Mouse (Mus musculus) brown adipose tissue, adult 24 weeks (tissue): Measurements from ENCODE around the gene Tepsin. TPM values are rescaled to one million over a fixed set of nuclear protein-coding genes. Genes with fewer than 3 reads are reported as not detected.

Experiments used
- H3K27ac ChIP-seq: fragments of 200-500 bp; replicated peaks from 2 replicates; pipeline ENCODE4 v1.5.1; 2012; ENCODE audit warnings: low read depth, mild to moderate bottlenecking, low read length
- H3K4me1 ChIP-seq: fragments of 200-500 bp; 2 replicates; pipeline ENCODE4 v1.6.1; 2012; ENCODE audit warnings: low read length, mixed read lengths; ENCODE audit not compliant: control insufficient read depth, insufficient read depth, insufficient read length
- H3K4me3 ChIP-seq: fragments of 200-500 bp; 2 replicates; pipeline ENCODE4 v1.5.1; 2012; ENCODE audit warnings: low read depth, mild to moderate bottlenecking, low read length, moderate library complexity; ENCODE audit not compliant: insufficient read depth
- polyA plus RNA-seq: library from polyadenylated mRNA; stranded (reverse); fragments of >200 nt; gene quantifications from 2 replicates; pipeline ENCODE4 v1.2.4, GENCODE M21; 2012; ENCODE audit not compliant: missing spikeins, insufficient read depth, insufficient read length

Tepsin gene
- polyA plus RNA-seq = 3.7 and 4.8 TPM in 2 replicates

GRCm38 (mm10) chr11:120098588-120099511 is at the start of gene Tepsin, which contains the start of gene Ndufaf8:
Gene Tepsin (minus strand): TSS chr11:120098731.
Gene Ndufaf8 (plus strand): TSS chr11:120098928.
- peak within 1 kb of the TSS; percentile 78 for H3K4me3 ChIP-seq
- peak within 1 kb of the TSS; percentile 73 for H3K27ac ChIP-seq
- H3K4me1 ChIP-seq = peaks cover 3% of the 10 kb centered on the region; the same call in 1 of the 2 replicates

- Histone ChIP-seq H3K4me3 (no peak overlapping the region), H3K27ac (peak overlapping the region; percentile 81), H3K4me1 (peaks cover 30% of the 10 kb centered on the region)
Measured at GRCm38 (mm10) chr11:120143708-120144497, 45.4 kb upstream of the Tepsin start.

GRCm38 (mm10) chr11:120142601-120143051 is 44.1 kb upstream of the Tepsin start:
- H3K27ac ChIP-seq = peak overlapping the region; percentile 83

GRCm38 (mm10) chr11:120140255-120140654 is 41.7 kb upstream of the Tepsin start:
- no peak overlapping the region for H3K27ac ChIP-seq
- H3K4me3 ChIP-seq = no peak overlapping the region
- peaks cover 49% of the 10 kb centered on the region for H3K4me1 ChIP-seq

More at GRCm38 (mm10) chr11:120142601-120143051, 44.1 kb upstream of the Tepsin start:
- no peak overlapping the region for H3K4me3 ChIP-seq
- peaks cover 39% of the 10 kb centered on the region for H3K4me1 ChIP-seq

GRCm38 (mm10) chr11:120139309-120139731 is 40.8 kb upstream of the Tepsin start:
- H3K27ac ChIP-seq = no peak overlapping the region
- no peak overlapping the region for H3K4me3 ChIP-seq
- peaks cover 45% of the 10 kb centered on the region for H3K4me1 ChIP-seq

GRCm38 (mm10) chr11:120137625-120138004 is 39.1 kb upstream of the Tepsin start:
- no peak overlapping the region for H3K27ac ChIP-seq
- peaks cover 31% of the 10 kb centered on the region for H3K4me1 ChIP-seq
- no peak overlapping the region for H3K4me3 ChIP-seq

GRCm38 (mm10) chr11:120136796-120137624 is 38.5 kb upstream of the Tepsin start:
- Histone ChIP-seq H3K4me1 (peaks cover 27% of the 10 kb centered on the region), H3K4me3 (no peak overlapping the region), H3K27ac (no peak overlapping the region)

GRCm38 (mm10) chr11:120136195-120136594 is 37.7 kb upstream of the Tepsin start:
- Histone ChIP-seq H3K4me1 (peaks cover 25% of the 10 kb centered on the region), H3K27ac (no peak overlapping the region), H3K4me3 (no peak overlapping the region)

- Histone ChIP-seq H3K4me3 (no peak overlapping the region), H3K27ac (no peak overlapping the region), H3K4me1 (peaks cover 23% of the 10 kb centered on the region)
Measured at GRCm38 (mm10) chr11:120134847-120135530, 36.5 kb upstream of the Tepsin start.

GRCm38 (mm10) chr11:120134148-120134547 is 35.6 kb upstream of the Tepsin start:
- Histone ChIP-seq H3K27ac (no peak overlapping the region), H3K4me1 (peaks cover 22% of the 10 kb centered on the region), H3K4me3 (no peak overlapping the region)

- H3K27ac ChIP-seq = no peak overlapping the region
- no peaks in the 10 kb centered on the region for H3K4me1 ChIP-seq
- H3K4me3 ChIP-seq = no peak overlapping the region
Measured at GRCm38 (mm10) chr11:120129281-120129680, 30.8 kb upstream of the Tepsin start.

- H3K27ac ChIP-seq = no peak overlapping the region
- H3K4me3 ChIP-seq = no peak overlapping the region
Measured at GRCm38 (mm10) chr11:120126845-120127244, 28.3 kb upstream of the Tepsin start.

GRCm38 (mm10) chr11:120122126-120122525 is 23.6 kb upstream of the Tepsin start:
- Histone ChIP-seq H3K27ac (peak overlapping the region; percentile 58; the same call in 1 of the 2 replicates), H3K4me1 (no peaks in the 10 kb centered on the region), H3K4me3 (no peak overlapping the region)

More at GRCm38 (mm10) chr11:120126845-120127244, 28.3 kb upstream of the Tepsin start:
- H3K4me1 ChIP-seq = no peaks in the 10 kb centered on the region
